Mouse (Mus musculus): ENCODE data around the gene Camk1d.

DNA sequence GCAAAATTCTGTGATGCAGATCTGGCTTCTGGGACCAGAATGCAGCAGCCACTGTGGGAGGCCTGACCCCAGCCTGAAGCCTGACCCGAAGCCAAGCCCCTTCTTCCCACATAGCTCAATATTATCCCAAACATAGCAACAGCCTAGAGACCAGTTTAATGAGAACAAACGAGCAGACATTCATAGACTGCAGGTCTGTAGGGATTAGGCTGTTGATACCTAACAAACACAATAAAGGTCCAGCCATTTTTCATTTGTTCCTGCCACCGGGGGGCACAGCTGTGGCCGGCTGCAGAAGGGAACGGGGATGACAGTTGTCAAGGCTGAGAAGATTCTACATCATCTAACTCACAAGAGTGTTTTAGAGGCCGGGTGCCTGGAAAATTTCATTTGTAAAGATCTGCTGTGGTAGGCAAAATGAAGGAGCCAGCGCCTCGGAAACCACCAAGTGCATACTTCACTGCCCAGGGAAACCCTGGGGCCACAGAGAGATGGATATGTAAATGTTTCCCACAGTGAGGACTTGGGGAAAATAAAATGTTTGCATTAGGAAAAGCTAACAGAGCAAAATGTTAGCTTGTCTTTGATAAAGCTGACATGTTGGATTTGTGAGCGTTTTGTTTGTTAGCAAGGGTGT lies 399.7 kb downstream of the Camk1d start:
- TF ChIP-seq CTCF (IDR thresholded peaks at IDR 0.05; ENCODE audit: insufficient read depth, low read depth, low read length), result no peak
- TF ChIP-seq POLR2A (IDR thresholded peaks at IDR 0.05; ENCODE audit: insufficient read depth, low read depth, low read length), result no peak
